7 mouse cellular contexts compared by ENCODE assay signal in the genomic region with DNA sequence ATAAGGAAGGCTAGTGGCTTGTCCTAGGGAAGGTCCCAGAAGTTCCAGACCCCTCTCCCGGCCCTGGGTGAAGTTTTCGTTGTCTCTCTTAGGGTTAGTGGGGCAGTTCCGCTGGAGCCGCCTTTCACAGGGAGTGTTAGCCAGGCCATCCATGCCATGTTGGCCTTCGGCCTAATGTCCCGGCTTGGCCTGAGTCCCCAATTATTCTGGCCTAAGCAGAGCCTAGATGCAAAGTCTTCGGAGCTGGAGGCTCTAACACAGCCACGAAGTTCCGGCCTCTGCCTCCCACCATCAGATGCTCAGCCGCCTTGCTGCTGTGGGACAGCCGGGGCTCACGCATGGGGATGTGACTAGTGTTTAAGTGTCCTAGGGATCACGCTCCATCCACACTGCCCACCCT. TPM values are rescaled to one million over a fixed set of nuclear protein-coding genes. Genes with fewer than 3 reads are reported as not detected.
DNase-seq lines count a peak whose midpoint lies in the region; ATAC-seq and TF ChIP-seq lines count a peak whose summit lies in the region.

No protein-coding gene starts in this region.

- peak overlapping the region; percentile 57 for H3K4me3 ChIP-seq in forebrain, embryonic 13.5 days
- H3K4me3 ChIP-seq in hindbrain, embryonic 16.5 days (ENCODE audit: low read length): peak overlapping the region; percentile 58
- peak overlapping the region; percentile 25 to 56; a peak in 3 of 4 replicates for H3K4me3 ChIP-seq in liver, embryonic 14.5 days (ENCODE audit: insufficient read depth in 1 of 2, low read depth in 2 of 2, low read length in 2 of 2)
- peak overlapping the region; percentile 44; the same call in 1 of the 2 replicates for H3K4me3 ChIP-seq in olfactory bulb, adult 2 months (ENCODE audit: insufficient read depth, low read depth, low read length)

- peaks cover 19% of the 10 kb centered on the region for H3K27me3 ChIP-seq in forebrain, embryonic 13.5 days
- 0 out of 2 replicates have a peak, but pooled peaks cover 3% of the 10 kb centered on the region for H3K27me3 ChIP-seq in hindbrain, embryonic 16.5 days (replicated peaks; ENCODE audit: control insufficient read depth, insufficient read depth, low read length)
- H3K27me3 ChIP-seq in liver, embryonic 14.5 days (ENCODE audit: control insufficient read depth, insufficient read depth, low read length): peaks cover 21% of the 10 kb centered on the region

- H3K4me1 ChIP-seq in forebrain, embryonic 13.5 days: peaks cover 48% of the 10 kb centered on the region
- peaks cover 23% of the 10 kb centered on the region for H3K4me1 ChIP-seq in hindbrain, embryonic 16.5 days (ENCODE audit: control insufficient read depth, insufficient read depth, low read depth, low read length)
- H3K4me1 ChIP-seq in liver, embryonic 14.5 days (replicated peaks; ENCODE audit: control insufficient read depth in 2 of 2, insufficient read depth in 2 of 2, low read length in 1 of 2): peaks cover 0 to 10% of the 10 kb centered on the region in 2 experiments; a peak in 2 of 4 replicates
- peaks cover 41% of the 10 kb centered on the region for H3K4me1 ChIP-seq in olfactory bulb, adult 2 months (ENCODE audit: control insufficient read depth, insufficient read depth, low read length)

- no peak for TF ChIP-seq CTCF in liver, embryonic 14.5 days (IDR thresholded peaks at IDR 0.05; ENCODE audit: low read depth)
- no peak for TF ChIP-seq CTCF in olfactory bulb, adult 2 months (IDR thresholded peaks at IDR 0.05; ENCODE audit: insufficient read depth, low read depth, low read length)

- no peak for ATAC-seq in forebrain, embryonic 13.5 days
- no peak for ATAC-seq in hindbrain, embryonic 16.5 days
- ATAC-seq in liver, embryonic 14.5 days (ENCODE audit: insufficient read depth): no peak

- no peaks in the 10 kb centered on the region for H3K36me3 ChIP-seq in forebrain, embryonic 13.5 days (ENCODE audit: poor library complexity, severe bottlenecking)
- no peaks in the 10 kb centered on the region for H3K36me3 ChIP-seq in hindbrain, embryonic 16.5 days (ENCODE audit: control insufficient read depth, insufficient read depth, low read length)
- no peaks in the 10 kb centered on the region for H3K36me3 ChIP-seq in liver, embryonic 14.5 days (replicated peaks; ENCODE audit: control insufficient read depth, insufficient read depth, low read depth)

- peak overlapping the region; percentile 69 for H3K9ac ChIP-seq in forebrain, embryonic 13.5 days
- peak overlapping the region; percentile 68 for H3K9ac ChIP-seq in hindbrain, embryonic 16.5 days (ENCODE audit: low read depth, low read length)
- H3K9ac ChIP-seq in liver, embryonic 14.5 days (replicated peaks): no peak overlapping the region

- peak overlapping the region; percentile 94 for H3K4me2 ChIP-seq in forebrain, embryonic 13.5 days
- H3K4me2 ChIP-seq in hindbrain, embryonic 16.5 days (ENCODE audit: low read length): peak overlapping the region; percentile 90
- H3K4me2 ChIP-seq in liver, embryonic 14.5 days (ENCODE audit: low read depth): peak overlapping the region; percentile 63

- WGBS in forebrain, embryonic 13.5 days: 35% methylated on average over 13 of the region's 13 CpGs
- WGBS in hindbrain, embryonic 16.5 days: 35% methylated on average over 13 of the region's 13 CpGs
- WGBS in liver, embryonic 14.5 days (ENCODE audit: insufficient replicate concordance): 62% methylated on average over 13 of the region's 13 CpGs
- 40% methylated on average over 13 of the region's 13 CpGs for WGBS in olfactory bulb, adult 2 months

- no peak for TF ChIP-seq EP300 in liver, embryonic 14.5 days (IDR thresholded peaks at IDR 0.05; ENCODE audit: low read depth)

- peak; percentile 38 for DNase-seq in urinary bladder, postnatal 14 days (ENCODE audit: low spot score)
- DNase-seq in urinary bladder, adult 18-20 months (ENCODE audit: low spot score in 2 of 2): no peak
- DNase-seq in liver, embryonic 14.5 days (ENCODE audit: low read depth in 3 of 3, low spot score in 3 of 3): no peak
- no peak for DNase-seq in thymus, postnatal 14 days

- TF ChIP-seq POLR2A in olfactory bulb, adult 2 months (IDR thresholded peaks at IDR 0.05; ENCODE audit: insufficient read depth, low read depth, low read length): no peak

- no peaks in the 10 kb centered on the region for H3K9me3 ChIP-seq in forebrain, embryonic 13.5 days (replicated peaks)
- no peaks in the 10 kb centered on the region for H3K9me3 ChIP-seq in hindbrain, embryonic 16.5 days (ENCODE audit: control insufficient read depth, low read length)
- no peaks in the 10 kb centered on the region for H3K9me3 ChIP-seq in liver, embryonic 14.5 days (ENCODE audit: control insufficient read depth, low read length)

- H3K27ac ChIP-seq in forebrain, embryonic 13.5 days: no peak overlapping the region
- peak overlapping the region; percentile 54 for H3K27ac ChIP-seq in hindbrain, embryonic 16.5 days (ENCODE audit: low read depth, low read length)
- H3K27ac ChIP-seq in liver, embryonic 14.5 days: no peak overlapping the region
- no peak overlapping the region for H3K27ac ChIP-seq in olfactory bulb, adult 2 months (ENCODE audit: insufficient read depth, low read depth, low read length)

RNA-seq across cellular contexts. Expression of a gene that starts 1.6 kb away (rescaled TPM):
- polyA plus RNA-seq in forebrain, embryonic 13.5 days (2015; fragmentation: Nextera tagmentation; extraction: Ambion mirVana): 51.2 and 55.4 TPM in 2 replicates
- 65.1 and 67.0 TPM in 2 replicates for polyA plus RNA-seq in hindbrain, embryonic 16.5 days (2015; fragmentation: Nextera tagmentation; extraction: Ambion mirVana)
- 14.5 and 14.8 TPM in 2 replicates for polyA plus RNA-seq in liver, embryonic 14.5 days (2012; rRNA removed)
- 14.5 and 16.5 TPM in 2 replicates for polyA plus RNA-seq in liver, embryonic 14.5 days (2014; fragmentation: Nextera tagmentation; extraction: Ambion mirVana)
- not detected in 2 replicates for polyA plus RNA-seq in olfactory bulb, adult 2 months (2012; ENCODE audit: insufficient read depth, insufficient read length, low replicate concordance, missing spikeins)

RNA-seq across cellular contexts. Expression of a gene that starts 8.2 kb away (rescaled TPM):
- 0.04 TPM in 1 of 2 replicates, not detected in the other for polyA plus RNA-seq in forebrain, embryonic 13.5 days (2015; fragmentation: Nextera tagmentation; extraction: Ambion mirVana)
- polyA plus RNA-seq in hindbrain, embryonic 16.5 days (2015; fragmentation: Nextera tagmentation; extraction: Ambion mirVana): 0.05 and 0.10 TPM in 2 replicates
- 0.01 TPM in 1 of 2 replicates, not detected in the other for polyA plus RNA-seq in liver, embryonic 14.5 days (2012; rRNA removed)
- polyA plus RNA-seq in liver, embryonic 14.5 days (2014; fragmentation: Nextera tagmentation; extraction: Ambion mirVana): not detected in 2 replicates
- polyA plus RNA-seq in olfactory bulb, adult 2 months (2012; ENCODE audit: insufficient read depth, insufficient read length, low replicate concordance, missing spikeins): not detected in 2 replicates

RNA-seq across cellular contexts. Expression of a gene that starts 9.0 kb away (rescaled TPM):
- 0.68 and 1.7 TPM in 2 replicates for polyA plus RNA-seq in forebrain, embryonic 13.5 days (2015; fragmentation: Nextera tagmentation; extraction: Ambion mirVana)
- polyA plus RNA-seq in hindbrain, embryonic 16.5 days (2015; fragmentation: Nextera tagmentation; extraction: Ambion mirVana): 0.89 and 2.5 TPM in 2 replicates
- 0.17 and 0.28 TPM in 2 replicates for polyA plus RNA-seq in liver, embryonic 14.5 days (2012; rRNA removed)
- not detected in 2 replicates for polyA plus RNA-seq in liver, embryonic 14.5 days (2014; fragmentation: Nextera tagmentation; extraction: Ambion mirVana)
- not detected in 2 replicates for polyA plus RNA-seq in olfactory bulb, adult 2 months (2012; ENCODE audit: insufficient read depth, insufficient read length, low replicate concordance, missing spikeins)

RNA-seq across cellular contexts. Expression of a gene that starts 28.5 kb away (rescaled TPM):
- polyA plus RNA-seq in forebrain, embryonic 13.5 days (2015; fragmentation: Nextera tagmentation; extraction: Ambion mirVana): 7.2 and 10.5 TPM in 2 replicates
- 9.1 and 12.4 TPM in 2 replicates for polyA plus RNA-seq in hindbrain, embryonic 16.5 days (2015; fragmentation: Nextera tagmentation; extraction: Ambion mirVana)
- 8.1 and 8.3 TPM in 2 replicates for polyA plus RNA-seq in liver, embryonic 14.5 days (2012; rRNA removed)
- polyA plus RNA-seq in liver, embryonic 14.5 days (2014; fragmentation: Nextera tagmentation; extraction: Ambion mirVana): 16.3 and 19.8 TPM in 2 replicates
- polyA plus RNA-seq in olfactory bulb, adult 2 months (2012; ENCODE audit: insufficient read depth, insufficient read length, low replicate concordance, missing spikeins): not detected in 2 replicates

Comparison
In these comparisons a context has a peak if more than half of its experiments do, and no peak if none do; other contexts are left out.
1. RNA of a gene that starts 1.6 kb away (polyA plus RNA-seq): 65.1 to 67.0 TPM in hindbrain, embryonic 16.5 days, 51.2 to 55.4 TPM in forebrain, embryonic 13.5 days and 14.5 to 16.5 TPM in liver, embryonic 14.5 days; not detected in olfactory bulb, adult 2 months; every median in the first group is over 10 times any median in the second.
2. Peak in every context shown above with its lines, with median percentiles within 50 percentile points of each other: H3K4me2 ChIP-seq and H3K4me3 ChIP-seq.